Mouse (Mus musculus) heart, postnatal 0 days (tissue): ENCODE data around the gene Nav2.

Experiments
- CTCF ChIP-seq: IDR thresholded peaks from 2 replicates; pipeline ENCODE4 v1.5.1; 2016; ENCODE audit warnings: antibody characterized with exemption, control low read depth, low read depth
- EP300 ChIP-seq: IDR thresholded peaks from 2 replicates; pipeline ENCODE4 v1.6.1; 2016; ENCODE audit warnings: antibody characterized with exemption, low read depth

DNA sequence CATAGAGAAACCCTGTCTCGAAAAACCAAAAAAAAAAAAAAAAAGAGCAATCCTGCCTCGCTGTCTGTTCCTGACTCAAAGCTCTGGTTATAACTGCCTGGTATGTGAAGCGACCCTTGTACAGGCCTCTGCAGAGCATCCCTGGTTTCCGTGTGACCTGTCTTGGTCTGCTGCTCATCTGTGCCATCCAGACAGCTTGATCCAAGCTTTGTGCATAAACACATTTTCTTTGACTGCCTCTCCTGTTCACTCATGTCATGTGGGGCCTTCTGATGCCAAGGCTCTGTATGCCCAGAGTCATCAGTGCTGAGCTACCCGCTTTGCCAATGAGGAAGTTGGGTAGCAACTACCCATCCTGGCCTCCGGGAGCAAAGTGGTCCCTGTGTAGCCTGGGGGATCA is 591.1 kb downstream of the Nav2 start:
- TF ChIP-seq CTCF, result no peak
- TF ChIP-seq EP300, result no peak
